Mouse (Mus musculus) embryonic facial prominence, embryonic 15.5 days (tissue): ENCODE measurements around the gene Tmem33. TPM values are rescaled to one million over a fixed set of nuclear protein-coding genes. Genes with fewer than 3 reads are reported as not detected.

Experiments used
- ATAC-seq: fragments of 200-750 bp; cut with Nextera tagmentation; 2 replicates; pipeline ENCODE4 v1.8.0; 2017; ENCODE audit warnings: low read depth, moderate TSS enrichment; ENCODE audit not compliant: insufficient number of reproducible peaks, low FRiP score, low TSS enrichment
- H3K27ac ChIP-seq: fragments of 300-500 bp; sonication (generic); replicated peaks from 2 replicates; pipeline ENCODE4 v1.5.1; 2015; ENCODE audit warnings: mild to moderate bottlenecking, inconsistent platforms
- H3K27me3 ChIP-seq: fragments of 300-500 bp; sonication (generic); 2 replicates; pipeline ENCODE4 v1.6.1; 2015; ENCODE audit warnings: inconsistent platforms
- H3K36me3 ChIP-seq: fragments of 300-500 bp; sonication (generic); 2 replicates; pipeline ENCODE4 v1.6.1; 2015; ENCODE audit warnings: mild to moderate bottlenecking, inconsistent platforms
- H3K4me1 ChIP-seq: fragments of 300-500 bp; sonication (generic); 2 replicates; pipeline ENCODE4 v1.6.1; 2015; ENCODE audit warnings: inconsistent platforms
- H3K4me2 ChIP-seq: fragments of 300-500 bp; sonication (generic); replicated peaks from 2 replicates; pipeline ENCODE4 v1.6.1; 2015; ENCODE audit warnings: mild to moderate bottlenecking, inconsistent platforms
- H3K4me3 ChIP-seq: fragments of 300-500 bp; sonication (generic); replicated peaks from 2 replicates; pipeline ENCODE4 v1.5.1; 2015; ENCODE audit warnings: mild to moderate bottlenecking, inconsistent platforms
- H3K9ac ChIP-seq: fragments of 300-500 bp; sonication (generic); 2 replicates; pipeline ENCODE4 v1.6.1; 2015; ENCODE audit warnings: inconsistent platforms
- H3K9me3 ChIP-seq: fragments of 300-500 bp; sonication (generic); replicated peaks from 2 replicates; pipeline ENCODE4 v1.6.1; 2016; ENCODE audit warnings: inconsistent platforms
- WGBS: fragments of 180-500 bp; shearing (Covaris S2); methylation state at CpG from one replicate; pipeline ENCODE4 v1.1.7; 2015; 5-methylcytosine and 5-hydroxymethylcytosine counted together
- polyA plus RNA-seq: library from polyadenylated mRNA; unstranded; fragments of >200 nt; fragmentation: Nextera tagmentation; extraction: Ambion mirVana; gene quantifications from 2 replicates; pipeline ENCODE4 v1.2.1, GENCODE M21; 2015

Gene Tmem33
- polyA plus RNA-seq, 1 experiment from 2014 or later = 76.1 TPM

DNA sequence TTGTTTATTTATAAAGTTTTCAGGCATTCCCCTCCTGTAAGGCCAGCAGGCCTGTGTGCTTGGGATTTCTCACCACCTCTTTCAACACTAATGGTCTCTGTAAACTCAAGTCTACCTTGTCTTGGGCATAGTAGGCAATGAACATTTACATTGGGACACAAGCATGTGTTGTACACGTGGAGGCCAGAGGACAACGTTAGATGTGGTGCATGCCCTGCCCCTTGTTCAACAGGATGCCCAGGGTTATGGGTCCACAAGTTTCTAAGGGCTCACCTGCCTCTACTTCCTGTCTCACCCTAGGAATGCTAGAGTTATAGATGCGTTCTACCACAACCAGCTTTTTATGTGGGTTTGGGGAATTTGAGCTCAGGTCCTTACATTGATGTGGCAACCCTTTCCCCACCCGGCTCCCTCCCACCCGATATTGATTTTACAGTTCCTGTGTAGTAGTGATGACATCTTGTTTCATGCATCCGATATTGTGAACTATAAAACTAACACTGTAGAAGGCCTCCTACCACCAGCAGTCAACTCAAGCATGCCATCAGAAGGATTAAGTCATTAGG, 39.6 kb downstream of the Tmem33 start:
- no peak for ATAC-seq
- H3K27ac ChIP-seq = no peak overlapping the region
- no peak overlapping the region for H3K9ac ChIP-seq
- no peaks in the 10 kb centered on the region for H3K27me3 ChIP-seq
- H3K4me2 ChIP-seq = no peak overlapping the region
- H3K9me3 ChIP-seq = no peaks in the 10 kb centered on the region
- H3K4me1 ChIP-seq = no peaks in the 10 kb centered on the region
- H3K36me3 ChIP-seq = no peaks in the 10 kb centered on the region
- no peak overlapping the region for H3K4me3 ChIP-seq
- WGBS = 84% methylated on average over 6 of the region's 6 CpGs

DNA sequence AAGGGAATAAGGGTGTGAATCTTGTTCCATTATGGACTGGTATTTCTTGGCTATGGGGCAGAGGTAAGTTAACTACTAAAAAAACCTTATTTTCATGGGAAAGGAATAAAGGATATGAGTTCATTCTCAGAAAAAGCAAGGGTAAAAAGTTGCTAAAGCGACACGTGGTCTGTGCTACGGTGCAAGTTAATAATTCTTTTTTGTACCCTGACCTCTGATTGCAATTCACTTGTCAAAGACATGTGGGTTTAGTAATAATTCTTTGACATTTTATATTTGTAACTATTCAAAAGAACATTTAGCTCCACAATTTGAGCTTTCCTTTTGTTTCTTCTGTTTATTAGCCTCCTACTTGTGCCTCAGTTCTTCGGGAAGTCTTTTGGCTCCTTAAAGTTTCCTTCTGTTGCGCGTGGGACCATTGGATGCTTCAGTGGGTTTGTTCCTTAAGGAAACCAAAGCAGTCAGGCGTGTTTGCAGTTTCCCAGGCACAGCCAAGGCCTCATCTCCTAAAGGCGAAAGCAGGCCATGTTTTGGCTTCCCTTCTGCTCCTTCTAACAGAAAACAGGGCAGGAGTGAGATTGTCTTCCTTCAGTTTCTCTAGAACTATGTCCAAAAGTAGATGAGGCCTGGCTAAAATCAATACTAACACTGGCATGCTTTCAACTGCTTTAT, 40.7 kb downstream of the Tmem33 start:
- H3K9me3 ChIP-seq = no peaks in the 10 kb centered on the region
- no peak overlapping the region for H3K27ac ChIP-seq
- ATAC-seq = no peak
- H3K4me3 ChIP-seq = no peak overlapping the region
- WGBS = 94% methylated on average over 8 of the region's 8 CpGs
- no peaks in the 10 kb centered on the region for H3K36me3 ChIP-seq
- no peak overlapping the region for H3K4me2 ChIP-seq
- no peaks in the 10 kb centered on the region for H3K27me3 ChIP-seq
- no peak overlapping the region for H3K9ac ChIP-seq
- no peaks in the 10 kb centered on the region for H3K4me1 ChIP-seq

DNA sequence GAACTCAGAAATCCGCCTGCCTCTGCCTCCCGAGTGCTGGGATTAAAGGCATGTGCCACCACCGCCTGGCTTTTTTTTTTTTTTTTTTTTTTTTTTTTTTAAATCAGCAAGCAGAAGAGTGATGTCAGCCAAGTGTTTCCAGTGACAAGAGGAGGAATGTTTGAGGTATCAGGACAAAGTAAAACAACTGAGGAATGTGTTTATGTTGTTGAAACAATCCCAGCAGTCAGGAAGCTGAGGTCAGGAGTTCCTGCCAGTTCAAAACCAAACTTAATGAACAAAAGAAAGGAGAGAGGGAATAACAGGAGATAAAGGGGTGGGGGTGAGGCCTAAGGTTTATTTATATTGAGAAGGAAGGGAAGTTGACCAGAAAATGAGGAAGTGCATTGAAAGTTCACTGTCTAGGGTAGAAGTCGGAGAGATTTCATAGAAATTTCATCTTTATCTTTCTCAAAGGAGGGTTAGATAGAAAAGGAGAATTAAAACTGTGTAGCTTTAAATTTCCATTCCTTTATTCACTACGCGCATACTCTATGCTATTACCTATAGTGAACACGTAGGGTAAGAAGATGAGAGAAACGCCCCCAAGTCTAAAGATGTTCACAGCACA, 41.5 kb downstream of the Tmem33 start:
- no peak overlapping the region for H3K4me2 ChIP-seq
- no peaks in the 10 kb centered on the region for H3K27me3 ChIP-seq
- no peaks in the 10 kb centered on the region for H3K9me3 ChIP-seq
- no peak overlapping the region for H3K27ac ChIP-seq
- ATAC-seq = no peak
- no peak overlapping the region for H3K9ac ChIP-seq
- no peaks in the 10 kb centered on the region for H3K36me3 ChIP-seq
- H3K4me1 ChIP-seq = no peaks in the 10 kb centered on the region
- H3K4me3 ChIP-seq = no peak overlapping the region
- WGBS = 89% methylated on average over 7 of the region's 8 CpGs

DNA sequence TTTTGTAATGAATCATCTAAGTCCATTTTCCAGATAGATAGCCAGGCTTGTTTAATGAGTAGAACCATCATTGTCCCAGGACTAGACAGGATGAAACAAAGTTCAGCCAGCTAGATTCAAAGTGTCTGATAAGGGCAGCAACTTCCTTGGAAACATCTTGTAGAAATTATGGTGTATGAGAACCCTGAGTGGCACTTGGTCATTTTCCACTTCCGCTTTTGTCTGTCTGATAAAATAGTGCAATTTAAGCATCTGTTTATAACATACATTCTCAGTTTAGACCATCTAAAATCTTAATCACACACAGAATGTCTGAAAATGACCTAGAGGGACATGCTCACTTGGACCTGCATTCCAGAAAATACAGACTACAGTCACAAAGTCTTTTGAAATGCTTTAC, 43.5 kb downstream of the Tmem33 start:
- Histone ChIP-seq H3K4me3 (no peak overlapping the region), H3K9ac (no peak overlapping the region), H3K4me1 (peaks cover 8% of the 10 kb centered on the region), H3K9me3 (no peaks in the 10 kb centered on the region), H3K27me3 (no peaks in the 10 kb centered on the region), H3K27ac (no peak overlapping the region), H3K36me3 (no peaks in the 10 kb centered on the region), H3K4me2 (no peak overlapping the region)
- WGBS = 68% methylated on average over 1 of the region's 1 CpGs
- ATAC-seq = no peak

DNA sequence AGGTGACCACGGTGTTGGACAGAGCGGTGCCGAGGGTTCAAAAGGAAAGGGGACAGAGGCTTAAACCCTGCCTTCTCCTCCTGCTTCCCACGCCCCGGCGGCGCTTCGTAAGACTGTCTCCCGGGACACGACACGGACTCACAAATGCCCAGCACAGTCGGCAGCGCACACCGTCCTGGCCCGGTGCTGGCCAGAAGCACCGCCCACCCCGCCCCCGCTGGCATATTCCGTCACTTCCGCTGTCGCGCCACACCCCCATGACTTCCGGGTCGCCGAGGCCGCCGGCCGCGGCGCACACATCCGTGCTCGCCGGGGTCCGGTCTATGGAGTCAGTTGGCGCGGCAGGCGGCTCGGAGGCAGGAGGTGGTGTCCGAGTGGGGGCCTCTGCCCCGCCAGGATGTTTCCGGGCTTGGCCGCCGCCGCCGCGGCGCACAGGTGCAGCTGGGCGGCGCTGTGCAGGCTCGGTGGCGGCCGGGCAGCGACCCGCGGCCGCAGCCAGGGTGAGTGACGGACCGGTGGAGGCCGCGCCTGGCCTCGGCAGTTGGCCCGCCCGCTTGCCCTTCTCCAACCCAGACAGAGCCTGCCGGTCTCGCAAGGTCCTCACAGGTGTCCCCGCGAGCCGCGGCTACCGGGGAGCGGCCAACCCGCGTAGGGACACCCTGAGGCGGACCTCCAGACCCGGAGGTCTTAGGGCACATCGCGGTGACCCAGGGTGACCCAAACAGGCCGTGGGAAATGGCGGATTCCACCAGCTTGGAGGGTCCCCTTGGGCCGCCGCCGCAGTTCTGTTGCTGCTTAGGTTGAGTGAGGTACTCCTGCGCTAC, 46.5 kb downstream of the Tmem33 start, which contains the start of gene Slc30a9:
Gene Slc30a9, plus strand, starts transcription at position 258 of the 824 bp plus-strand sequence.
- Histone ChIP-seq H3K27me3 (no peaks in the 10 kb centered on the region), H3K27ac (peak within 1 kb of the TSS; percentile 72), H3K36me3 (no peaks in the 10 kb centered on the region), H3K4me1 (peaks cover 8% of the 10 kb centered on the region), H3K4me2 (peak within 1 kb of the TSS; percentile 62), H3K9me3 (no peaks in the 10 kb centered on the region), H3K9ac (peak within 1 kb of the TSS; percentile 89), H3K4me3 (peak within 1 kb of the TSS; percentile 100)
- peak; percentile 94 for ATAC-seq
- WGBS = under 1% methylated on average over 83 of the region's 83 CpGs

DNA sequence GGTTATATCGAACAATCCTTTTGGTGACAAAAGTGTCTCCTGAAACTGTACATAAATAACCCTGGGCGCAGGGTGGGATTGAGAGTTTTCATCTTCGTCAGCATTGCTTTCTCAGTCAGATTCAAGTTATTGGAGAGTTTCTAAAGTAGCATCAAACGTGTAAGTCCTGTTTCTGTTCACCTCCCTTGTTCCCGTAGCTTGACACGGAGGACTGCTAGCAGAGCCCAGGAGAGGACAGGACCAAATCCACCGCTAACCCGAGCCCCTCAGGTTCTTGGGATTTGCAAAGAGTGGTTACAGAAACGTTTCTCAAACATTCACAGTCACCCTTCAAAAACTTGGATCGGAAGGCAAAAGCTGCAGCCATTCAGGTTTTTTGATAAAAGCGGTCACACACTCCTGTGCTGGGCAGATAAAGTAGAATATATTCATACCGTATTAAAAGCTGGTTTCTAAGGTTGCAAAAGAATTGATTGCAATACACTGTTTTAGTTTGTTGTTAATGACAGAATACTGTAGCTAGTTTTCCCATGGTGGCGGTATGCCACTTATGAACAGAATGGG, 47.4 kb downstream of the Tmem33 start:
- Histone ChIP-seq H3K9ac (peak overlapping the region; percentile 89), H3K4me1 (peaks cover 8% of the 10 kb centered on the region), H3K27ac (no peak overlapping the region), H3K4me2 (peak overlapping the region; percentile 62), H3K36me3 (no peaks in the 10 kb centered on the region), H3K4me3 (peak overlapping the region; percentile 100), H3K9me3 (no peaks in the 10 kb centered on the region), H3K27me3 (no peaks in the 10 kb centered on the region)
- WGBS = 30% methylated on average over 13 of the region's 13 CpGs
- ATAC-seq = no peak

DNA sequence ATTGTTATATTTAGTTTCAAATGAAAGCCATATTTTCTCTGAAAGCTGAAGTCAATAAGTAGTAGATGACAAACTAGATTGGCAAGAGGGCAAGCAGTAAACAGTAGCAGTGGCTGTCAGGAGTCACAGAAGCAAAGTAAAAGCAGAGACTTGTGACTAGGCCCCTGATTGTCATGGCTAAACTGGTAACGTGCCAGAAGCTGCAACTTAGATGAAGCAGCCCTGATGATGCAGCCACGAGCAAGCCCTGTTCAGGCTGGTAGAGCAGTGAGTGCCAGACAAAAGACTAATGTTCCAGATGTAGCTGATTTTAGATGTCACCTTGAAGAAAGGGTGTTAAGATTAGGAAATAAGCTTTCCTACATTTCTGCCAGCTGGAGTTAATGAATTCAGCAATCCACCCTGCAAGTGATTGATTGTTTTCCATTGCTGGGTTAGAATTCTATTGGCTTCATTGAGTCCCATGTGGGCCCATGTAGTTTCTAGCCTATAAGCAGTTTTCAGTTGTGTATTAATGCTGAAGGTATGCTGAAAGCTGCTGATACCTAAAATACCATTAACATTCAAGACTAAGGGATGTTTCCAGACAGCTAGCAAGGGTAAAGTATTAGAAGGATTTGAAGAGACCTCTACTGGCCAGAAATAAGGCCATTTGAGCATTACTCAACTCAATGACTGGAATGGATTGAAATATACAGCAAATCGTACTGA, 51.6 kb downstream of the Tmem33 start:
- Histone ChIP-seq H3K9ac (no peak overlapping the region), H3K4me3 (no peak overlapping the region), H3K27ac (no peak overlapping the region), H3K36me3 (peaks cover 7% of the 10 kb centered on the region; the same call in 1 of the 2 replicates), H3K4me2 (no peak overlapping the region), H3K27me3 (no peaks in the 10 kb centered on the region), H3K9me3 (no peaks in the 10 kb centered on the region), H3K4me1 (peaks cover 8% of the 10 kb centered on the region)
- WGBS = 62% methylated on average over 3 of the region's 3 CpGs
- ATAC-seq = no peak

DNA sequence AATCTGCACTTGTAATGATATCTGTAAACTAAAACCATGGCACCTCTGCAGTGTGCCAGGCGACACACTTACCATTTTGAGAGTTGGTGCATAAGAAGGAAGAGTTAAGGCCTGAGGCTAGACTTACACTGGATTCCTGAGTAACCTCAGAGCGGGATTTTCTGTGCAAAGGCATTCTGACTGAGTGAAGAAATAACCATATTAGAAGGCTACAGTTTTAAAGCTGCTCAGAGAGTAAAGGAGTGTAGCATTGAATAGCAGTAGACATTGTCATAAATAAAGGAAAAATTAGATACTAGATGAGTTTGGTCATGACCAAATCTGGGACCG, 52.1 kb downstream of the Tmem33 start:
- no peak overlapping the region for H3K4me3 ChIP-seq
- peaks cover 8% of the 10 kb centered on the region; the same call in 1 of the 2 replicates for H3K36me3 ChIP-seq
- peaks cover 7% of the 10 kb centered on the region for H3K4me1 ChIP-seq
- no peak for ATAC-seq
- no peak overlapping the region for H3K9ac ChIP-seq
- WGBS = 87% methylated on average over 3 of the region's 3 CpGs
- no peaks in the 10 kb centered on the region for H3K9me3 ChIP-seq
- no peaks in the 10 kb centered on the region for H3K27me3 ChIP-seq
- no peak overlapping the region for H3K4me2 ChIP-seq
- no peak overlapping the region for H3K27ac ChIP-seq

DNA sequence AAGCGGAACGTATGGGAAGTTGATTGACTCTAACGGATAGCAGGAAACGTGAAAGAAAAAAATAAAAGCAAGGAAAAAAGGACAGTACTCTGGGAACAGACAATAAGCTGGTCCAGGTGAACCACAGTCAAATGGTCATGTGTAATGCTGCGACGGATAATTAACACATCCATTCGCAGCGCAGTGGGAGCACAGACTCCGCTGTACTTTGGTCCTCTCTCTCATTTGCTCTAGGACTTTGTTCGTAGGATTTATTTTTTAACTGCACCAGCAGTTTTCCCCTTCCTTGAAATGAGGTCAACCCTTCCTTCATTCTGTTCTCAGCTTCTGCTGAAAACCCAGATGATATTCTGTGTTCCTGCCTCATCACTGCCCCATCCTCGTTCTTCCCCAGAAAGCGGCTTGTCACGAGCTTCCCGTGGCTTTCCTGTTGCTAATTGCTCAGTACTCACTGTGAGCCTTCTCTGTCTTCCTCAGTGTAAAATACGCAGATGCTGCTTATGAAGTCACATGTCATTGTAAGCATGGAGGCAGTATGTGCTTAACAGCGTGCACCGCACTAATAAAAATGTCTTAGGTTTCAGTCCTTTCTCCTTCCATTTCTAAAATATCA, 61.4 kb downstream of the Tmem33 start:
- ATAC-seq = no peak
- H3K4me1 ChIP-seq = 0 out of 2 replicates have a peak, but pooled peaks cover 6% of the 10 kb centered on the region
- H3K36me3 ChIP-seq = peaks cover 14% of the 10 kb centered on the region
- H3K9ac ChIP-seq = no peak overlapping the region
- no peak overlapping the region for H3K4me3 ChIP-seq
- WGBS = 87% methylated on average over 17 of the region's 17 CpGs
- no peaks in the 10 kb centered on the region for H3K9me3 ChIP-seq
- no peak overlapping the region for H3K4me2 ChIP-seq
- H3K27ac ChIP-seq = no peak overlapping the region
- H3K27me3 ChIP-seq = no peaks in the 10 kb centered on the region

DNA sequence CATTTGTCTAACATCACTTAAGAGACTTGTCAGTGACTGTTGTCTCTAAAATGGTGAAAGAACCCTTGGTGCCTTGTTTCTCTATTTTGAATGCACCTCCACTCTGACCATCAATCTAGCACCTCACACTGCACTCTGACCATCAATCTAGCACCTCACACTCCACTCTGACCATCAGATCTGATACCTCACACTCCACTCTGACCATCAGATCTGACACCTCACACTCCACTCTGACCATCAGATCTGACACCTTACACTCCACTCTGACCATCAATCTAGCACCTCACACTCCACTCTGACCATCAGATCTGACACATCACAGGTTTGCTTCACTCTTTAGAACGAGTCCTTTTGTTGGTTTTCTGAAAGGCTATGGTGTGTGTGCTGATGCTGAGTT, 63.7 kb downstream of the Tmem33 start:
- Histone ChIP-seq H3K36me3 (peaks cover 3% of the 10 kb centered on the region; the same call in 1 of the 2 replicates), H3K27me3 (no peaks in the 10 kb centered on the region), H3K27ac (no peak overlapping the region), H3K4me3 (no peak overlapping the region), H3K9me3 (no peaks in the 10 kb centered on the region), H3K4me2 (no peak overlapping the region), H3K9ac (no peak overlapping the region), H3K4me1 (0 out of 2 replicates have a peak, but pooled peaks cover 6% of the 10 kb centered on the region)
- 72% methylated on average over 1 of the region's 1 CpGs for WGBS
- ATAC-seq = no peak
